Mouse (Mus musculus) G1E (cell line): ENCODE results near the gene Dusp6.

Experiments
- CTCF ChIP-seq: IDR thresholded peaks from 2 replicates; pipeline ENCODE4 v1.5.1; 2012; ENCODE audit warnings: low read depth, low read length, inconsistent platforms, mixed read lengths
- GATA1 ChIP-seq: IDR thresholded peaks from 2 replicates; pipeline ENCODE4 v1.6.1; 2012; ENCODE audit warnings: borderline replicate concordance, low read length, inconsistent platforms, mixed read lengths
- POLR2AphosphoS5 ChIP-seq: IDR thresholded peaks from 2 replicates; pipeline ENCODE4 v1.6.1; 2012; ENCODE audit warnings: low read depth, low read length, inconsistent platforms; ENCODE audit not compliant: insufficient replicate concordance
- TAL1 ChIP-seq: conservative IDR thresholded peaks from 2 replicates; pipeline ENCODE4 v1.6.1; 2012; ENCODE audit warnings: low read depth, low read length, inconsistent platforms, mixed read lengths

DNA sequence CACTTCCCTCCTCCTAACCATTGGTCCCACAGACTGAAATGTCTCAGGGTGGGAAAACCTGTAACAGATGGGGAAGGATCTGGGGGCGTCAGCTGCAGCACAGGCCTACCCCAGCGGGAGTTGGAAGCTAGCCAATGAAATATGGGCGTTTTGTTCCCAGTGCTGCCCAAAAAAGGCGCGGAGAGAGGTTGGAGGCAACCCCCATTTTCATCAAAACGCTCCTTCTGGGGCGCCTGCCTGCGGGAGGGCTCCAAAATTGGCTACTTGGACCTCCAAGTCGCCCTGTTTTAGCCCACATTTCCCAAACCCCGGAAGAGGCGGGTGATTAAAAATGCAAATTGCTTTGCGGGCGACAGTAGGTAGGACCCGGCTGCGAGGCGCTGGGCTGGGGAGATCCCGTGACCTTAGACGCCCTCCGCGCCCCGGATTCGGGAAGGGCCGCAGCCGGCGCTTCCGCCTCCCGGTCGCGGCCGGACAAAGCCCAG, 1.8 kb upstream of the Dusp6 start:
- TF ChIP-seq CTCF (no peak), GATA1 (no peak), TAL1 (no peak), POLR2AphosphoS5 (no peak)
